Mouse (Mus musculus): Measurements from ENCODE around the gene Tor1a. TPM values are rescaled to one million over a fixed set of nuclear protein-coding genes. Genes with fewer than 3 reads are reported as not detected.

Gene Tor1a
- 57.1 TPM for polyA plus RNA-seq (2015; fragmentation: Illumina TruSeq; extraction: RNeasy Lipid Tissue Mini Kit (QIAGEN cat#74804); ENCODE audit: low read depth, low replicate concordance)

DNA sequence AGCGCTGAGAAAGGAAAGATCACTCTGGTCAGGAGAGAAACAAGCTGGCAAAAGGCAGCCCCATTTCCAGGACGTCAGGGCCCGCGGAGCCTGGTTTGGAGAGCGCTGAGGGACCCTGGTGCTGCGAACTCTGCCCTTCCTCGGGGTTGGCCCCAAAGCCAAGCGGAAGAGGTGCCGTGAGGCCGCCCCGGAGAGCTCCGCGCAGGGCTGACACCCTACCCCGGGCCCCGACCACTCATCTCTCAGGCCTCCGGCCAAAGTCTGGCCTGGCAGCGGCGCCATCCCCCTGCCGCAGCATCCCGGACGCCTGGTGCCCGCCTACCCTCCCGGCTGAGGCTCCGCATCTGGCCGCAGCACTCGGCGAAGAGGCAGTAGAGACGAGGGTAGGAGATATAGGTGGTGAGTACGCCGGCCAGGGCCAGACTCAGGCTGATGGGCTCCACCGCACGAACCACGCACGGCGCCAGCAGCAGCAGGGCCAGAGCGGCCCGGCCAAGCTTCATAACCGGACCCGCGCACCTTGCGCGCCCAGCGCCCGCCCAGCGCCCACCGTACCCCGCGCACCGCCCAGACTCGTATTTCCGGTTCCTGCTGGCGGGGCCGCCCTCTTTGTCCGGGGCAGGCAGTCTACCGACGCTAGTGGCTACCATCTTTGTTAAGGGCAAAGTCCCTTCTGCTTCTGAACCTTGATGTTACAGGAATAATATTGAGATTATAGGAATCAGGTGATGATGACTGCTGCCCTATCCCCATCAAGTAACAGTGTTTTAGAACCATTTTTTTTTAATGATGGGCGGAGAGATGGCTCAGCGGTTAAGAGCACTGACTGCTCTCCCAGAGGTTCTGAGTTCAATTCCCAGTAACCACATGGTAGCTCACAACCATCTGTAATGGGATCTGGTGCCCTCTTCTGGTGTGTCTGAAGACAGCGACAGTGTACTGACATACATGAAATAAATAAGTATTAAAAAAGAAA lies at the start of gene Tor1a:
TSS of gene Tor1a (minus strand) at position 582 of the 976 bp plus-strand sequence.

DNA sequence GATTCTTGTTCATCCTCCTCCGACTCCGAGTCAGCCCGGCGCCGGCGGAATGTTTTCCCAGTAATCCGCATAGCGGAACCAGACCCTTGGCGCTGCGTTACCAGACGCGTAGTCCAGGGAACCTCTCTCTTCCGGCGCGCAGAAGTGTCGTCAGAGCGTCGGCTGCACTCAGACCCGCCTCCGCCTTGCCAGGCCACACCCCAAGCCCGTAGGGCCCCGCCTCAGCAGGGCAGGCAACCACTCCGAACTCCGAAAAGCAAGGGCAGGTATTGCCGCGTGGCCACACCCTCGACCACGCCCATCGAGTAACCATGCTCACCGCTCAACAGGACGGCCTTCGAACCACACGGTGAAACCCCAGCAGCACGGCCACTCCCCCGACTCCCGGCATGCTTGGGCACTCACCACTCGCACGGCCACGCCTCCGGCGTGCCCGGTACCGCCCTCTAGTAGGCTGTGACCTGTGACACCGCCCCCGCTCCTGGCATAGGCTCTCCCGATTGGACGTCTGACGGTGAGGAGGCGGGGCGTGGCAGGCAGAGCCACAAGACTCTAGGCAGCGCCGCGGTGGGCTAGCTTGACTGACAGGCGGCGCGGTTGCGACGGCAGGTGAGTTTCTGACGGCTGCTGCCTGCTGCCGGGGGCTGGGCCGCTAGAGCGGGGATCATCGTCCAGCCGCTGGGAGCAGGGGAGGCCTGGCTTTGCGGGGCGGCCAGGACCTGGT lies 14.2 kb upstream of the Tor1a start, which contains the start of the genes BC005624 and Usp20:
TSS of gene BC005624 (minus strand) at position 412 of the 724 bp plus-strand sequence.
TSS of gene Usp20 (plus strand) at position 490 of the 724 bp plus-strand sequence.

DNA sequence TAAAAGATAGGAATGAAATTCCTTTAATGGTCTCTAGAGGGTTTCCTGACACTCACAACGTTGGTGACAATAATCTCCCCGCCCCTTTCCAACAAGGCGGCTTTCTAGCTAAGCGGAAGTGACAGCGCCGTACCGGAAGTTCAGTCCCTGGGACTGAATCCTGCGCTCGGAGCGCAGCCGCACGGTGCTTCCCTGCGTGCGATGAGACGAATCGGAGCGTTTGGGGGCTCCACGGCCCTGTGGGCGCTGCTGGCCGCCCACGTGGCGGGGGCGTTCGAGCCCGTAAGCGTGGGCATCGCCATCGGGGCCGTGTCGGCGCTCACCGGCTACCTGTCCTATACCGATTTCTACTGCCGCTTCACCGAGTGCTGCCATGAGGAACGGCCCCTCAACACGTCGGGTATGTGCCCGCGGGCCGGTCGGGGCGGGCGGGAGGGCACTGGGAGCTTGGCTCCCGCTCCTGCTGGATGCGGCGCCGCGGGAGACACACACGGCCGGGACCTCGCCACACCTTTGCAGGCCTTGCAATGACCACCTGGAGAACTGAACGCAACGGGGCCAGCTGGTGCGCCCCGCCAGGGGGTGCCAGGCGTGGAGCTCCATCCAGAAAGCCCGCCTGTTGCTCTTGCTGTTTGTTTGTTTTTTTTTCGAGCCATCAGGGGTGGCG lies 14.8 kb downstream of the Tor1a start, which contains the start of gene Tor1b:
TSS of gene Tor1b (plus strand) at position 136 of the 667 bp plus-strand sequence.

DNA sequence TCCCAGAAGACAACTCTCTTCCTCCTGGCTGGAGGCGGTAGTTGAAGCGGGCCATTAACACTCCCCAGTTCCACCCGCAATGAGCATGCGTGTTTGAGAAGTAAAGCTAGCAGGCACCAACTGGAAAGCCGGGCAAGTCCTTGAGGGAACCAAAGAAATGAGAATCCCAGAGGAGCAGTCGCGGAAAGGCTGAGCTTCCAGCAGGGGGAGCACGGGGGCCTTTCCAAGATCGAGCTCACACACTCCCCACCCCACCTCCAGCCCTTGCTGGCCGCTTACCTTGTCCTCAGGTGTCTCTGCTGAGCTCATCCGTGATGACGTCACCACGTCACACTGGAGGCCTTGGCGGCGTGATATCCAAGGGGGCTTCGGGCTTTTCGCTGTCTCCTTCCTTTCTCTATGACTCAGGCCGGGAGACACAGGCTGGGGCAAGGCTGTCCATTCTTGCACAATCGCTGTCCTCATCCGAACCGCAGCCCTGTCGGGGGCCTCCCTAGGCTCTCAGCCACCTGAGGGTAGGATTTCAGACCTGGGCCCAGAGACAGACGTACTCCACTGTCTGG lies 38.2 kb downstream of the Tor1a start, which contains the start of gene Ptges:
TSS of gene Ptges (minus strand) at position 381 of the 563 bp plus-strand sequence.

Other genes starting within 250 kb of the Tor1a start
- gene 1700001O22Rik, start 164.3 kb downstream of the Tor1a start, polyA plus RNA-seq (2015; fragmentation: Illumina TruSeq; extraction: RNeasy Lipid Tissue Mini Kit (QIAGEN cat#74804); ENCODE audit: low read depth, low replicate concordance), result 7.1 TPM
- gene Ntmt1, start 160.1 kb downstream of the Tor1a start, polyA plus RNA-seq (2015; fragmentation: Illumina TruSeq; extraction: RNeasy Lipid Tissue Mini Kit (QIAGEN cat#74804); ENCODE audit: low read depth, low replicate concordance), result 39.7 TPM
- 29.0 TPM for gene Asb6, start 137.6 kb downstream of the Tor1a start, polyA plus RNA-seq (2015; fragmentation: Illumina TruSeq; extraction: RNeasy Lipid Tissue Mini Kit (QIAGEN cat#74804); ENCODE audit: low read depth, low replicate concordance)
- 1.1 TPM for gene Prrx2, start 133.0 kb downstream of the Tor1a start, polyA plus RNA-seq (2015; fragmentation: Illumina TruSeq; extraction: RNeasy Lipid Tissue Mini Kit (QIAGEN cat#74804); ENCODE audit: low read depth, low replicate concordance)
- 5.0 TPM for gene Ptges, start 38.1 kb downstream of the Tor1a start, polyA plus RNA-seq (2015; fragmentation: Illumina TruSeq; extraction: RNeasy Lipid Tissue Mini Kit (QIAGEN cat#74804); ENCODE audit: low read depth, low replicate concordance)
- 29.3 TPM for gene Tor1b, start 15.0 kb downstream of the Tor1a start, polyA plus RNA-seq (2015; fragmentation: Illumina TruSeq; extraction: RNeasy Lipid Tissue Mini Kit (QIAGEN cat#74804); ENCODE audit: low read depth, low replicate concordance)
- gene BC005624, start 14.3 kb upstream of the Tor1a start, polyA plus RNA-seq (2015; fragmentation: Illumina TruSeq; extraction: RNeasy Lipid Tissue Mini Kit (QIAGEN cat#74804); ENCODE audit: low read depth, low replicate concordance), result 85.4 TPM
- 42.2 TPM for gene Usp20, start 14.3 kb upstream of the Tor1a start, polyA plus RNA-seq (2015; fragmentation: Illumina TruSeq; extraction: RNeasy Lipid Tissue Mini Kit (QIAGEN cat#74804); ENCODE audit: low read depth, low replicate concordance)
- gene Fnbp1, start 174.1 kb upstream of the Tor1a start, polyA plus RNA-seq (2015; fragmentation: Illumina TruSeq; extraction: RNeasy Lipid Tissue Mini Kit (QIAGEN cat#74804); ENCODE audit: low read depth, low replicate concordance), result 94.0 TPM
- 24.5 TPM for gene Gpr107, start 184.4 kb upstream of the Tor1a start, polyA plus RNA-seq (2015; fragmentation: Illumina TruSeq; extraction: RNeasy Lipid Tissue Mini Kit (QIAGEN cat#74804); ENCODE audit: low read depth, low replicate concordance)

All from brain, adult 10 weeks (tissue).